Mouse (Mus musculus) embryonic fibroblast, embryonic 13.5 days (primary cell): ENCODE data around the gene Cenpp. TPM values are rescaled to one million over a fixed set of nuclear protein-coding genes. Genes with fewer than 3 reads are reported as not detected.
A peak's percentile ranks its signal among the peaks of the same experiment; 100 is the strongest.

ENCODE experiments used
- H3K27ac ChIP-seq: 2 replicates; pipeline ENCODE4 v1.5.1; 2012; ENCODE audit warnings: low read length, control low read depth, inconsistent platforms; ENCODE audit not compliant: insufficient read depth
- H3K4me1 ChIP-seq: 2 replicates; pipeline ENCODE4 v1.6.1; 2011; ENCODE audit warnings: low read length; ENCODE audit not compliant: control insufficient read depth, insufficient read depth
- H3K4me3 ChIP-seq: 2 replicates; pipeline ENCODE4 v1.5.1; 2011; ENCODE audit warnings: mild to moderate bottlenecking, control low read depth, low read length; ENCODE audit not compliant: insufficient read depth
- CTCF ChIP-seq: IDR thresholded peaks from 2 replicates; pipeline ENCODE4 v1.5.1; 2011; ENCODE audit warnings: mild to moderate bottlenecking, control low read depth, low read length, moderate library complexity, borderline replicate concordance; ENCODE audit not compliant: insufficient read depth
- POLR2A ChIP-seq: IDR thresholded peaks from 2 replicates; pipeline ENCODE4 v1.6.1; 2011; ENCODE audit warnings: low read depth, mild to moderate bottlenecking, control low read depth, low read length, moderate library complexity
- polyA plus RNA-seq: library from polyadenylated mRNA; stranded (reverse); fragments of >200 nt; gene quantifications from 2 replicates; pipeline ENCODE4 v1.2.4, GENCODE M21; 2011; ENCODE audit warnings: low read depth; ENCODE audit not compliant: missing spikeins, insufficient read length

Gene Cenpp
- polyA plus RNA-seq, 1 experiment, result 9.0 TPM

DNA sequence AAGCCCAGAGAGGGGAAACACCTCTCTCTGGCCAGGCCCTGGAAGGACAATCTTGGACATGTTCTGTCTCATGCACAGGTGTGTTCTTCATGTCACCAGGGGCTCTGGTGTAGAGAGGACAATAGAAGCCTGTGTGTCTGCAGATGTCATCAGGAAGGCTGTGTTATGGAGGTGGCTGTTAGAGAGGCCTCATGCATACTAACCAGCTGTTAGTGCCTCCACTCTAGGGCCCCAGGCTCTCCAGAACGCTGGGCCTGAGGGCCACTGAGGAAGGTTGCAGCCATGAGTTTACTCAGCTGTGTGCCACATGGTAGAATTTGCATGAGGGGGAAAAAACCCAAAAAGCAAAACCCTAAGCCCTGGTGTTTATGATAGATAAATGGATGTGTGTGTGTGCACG lies 185.0 kb downstream of the Cenpp start:
- Histone ChIP-seq H3K27ac (no peak overlapping the region), H3K4me3 (no peak overlapping the region), H3K4me1 (peaks cover 3% of the 10 kb centered on the region)
- TF ChIP-seq POLR2A, result no peak
- no peak for TF ChIP-seq CTCF

DNA sequence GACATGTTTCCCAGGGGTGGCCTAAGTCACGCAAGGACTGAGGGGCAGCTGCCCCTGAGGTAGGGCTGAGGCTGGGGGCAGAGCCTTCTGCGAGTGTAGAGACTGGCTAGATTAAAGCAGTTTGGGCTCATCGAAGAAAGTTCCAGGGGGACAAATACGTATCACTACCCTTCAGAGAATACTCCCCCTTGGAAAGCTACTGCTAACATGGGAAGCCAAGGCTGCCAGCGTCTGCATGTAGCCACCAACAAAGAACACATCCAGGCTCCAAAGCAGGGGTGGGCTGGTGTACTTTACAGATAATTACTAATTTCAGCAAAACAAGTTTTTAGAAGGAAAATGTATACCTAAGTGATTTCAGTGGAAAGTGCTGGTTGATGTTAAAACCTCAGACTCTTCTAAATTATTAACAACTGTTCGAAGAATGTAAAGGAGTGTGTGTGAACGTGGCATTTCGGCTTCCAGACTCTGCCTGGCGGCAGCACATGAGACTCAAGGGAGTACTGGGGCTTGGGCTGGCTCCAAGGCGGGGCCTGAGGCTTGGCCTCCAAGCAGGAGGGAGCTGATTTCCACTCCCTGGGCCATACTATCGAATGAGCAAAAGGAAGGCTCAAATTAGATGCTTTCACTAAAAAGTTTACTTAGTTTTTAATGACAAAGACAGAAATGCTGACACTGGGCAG lies 186.1 kb downstream of the Cenpp start:
- Histone ChIP-seq H3K27ac (peak overlapping the region; percentile 85), H3K4me3 (no peak overlapping the region), H3K4me1 (peaks cover 3% of the 10 kb centered on the region)
- TF ChIP-seq POLR2A (0 out of 2 replicates have a peak, but pooled peaks have one; percentile 38), CTCF (no peak)

DNA sequence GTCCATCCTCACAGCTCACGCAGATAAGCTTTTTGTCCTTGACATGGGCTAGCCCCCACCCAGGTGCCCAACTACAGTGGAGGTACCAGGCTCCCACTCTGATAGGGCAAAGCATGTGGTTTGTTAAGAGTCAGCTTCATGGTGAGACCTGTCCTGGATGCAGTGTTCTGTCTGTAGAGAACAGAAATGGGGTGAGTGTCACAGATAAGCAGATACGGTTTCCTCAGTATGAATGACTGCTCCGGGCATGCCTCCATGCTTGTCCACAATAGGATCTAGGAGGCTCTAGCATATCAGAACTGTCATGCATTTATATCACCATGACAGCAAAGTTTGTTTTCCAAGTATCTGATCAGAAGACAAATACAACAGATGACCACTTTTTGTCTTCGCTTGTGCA lies 186.7 kb downstream of the Cenpp start:
- H3K27ac ChIP-seq, result peak overlapping the region; percentile 85
- TF ChIP-seq POLR2A, result no peak
- no peak for TF ChIP-seq CTCF
- no peak overlapping the region for H3K4me3 ChIP-seq
- H3K4me1 ChIP-seq, result peaks cover 3% of the 10 kb centered on the region

DNA sequence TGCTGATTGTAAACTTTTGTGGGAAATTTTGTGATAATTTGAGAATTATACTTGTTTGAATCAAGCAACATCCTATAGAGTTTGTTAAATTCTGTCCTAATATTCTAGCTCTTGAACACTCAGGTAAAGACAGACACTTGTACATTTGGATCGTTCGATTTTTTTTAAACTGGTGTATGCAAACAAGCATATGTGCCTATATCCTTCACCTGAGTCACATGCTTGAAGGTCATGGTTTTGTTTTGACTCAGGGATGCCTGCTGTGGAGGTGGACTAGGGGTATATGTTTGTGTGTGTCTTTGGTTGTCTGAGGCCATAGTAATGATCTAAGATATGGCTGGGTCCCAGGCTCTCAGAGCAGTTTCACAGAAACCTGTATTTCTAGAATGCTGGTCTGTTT lies 189.7 kb downstream of the Cenpp start:
- no peak for TF ChIP-seq CTCF
- no peak overlapping the region for H3K4me3 ChIP-seq
- no peak overlapping the region for H3K27ac ChIP-seq
- H3K4me1 ChIP-seq, result peaks cover 8% of the 10 kb centered on the region

DNA sequence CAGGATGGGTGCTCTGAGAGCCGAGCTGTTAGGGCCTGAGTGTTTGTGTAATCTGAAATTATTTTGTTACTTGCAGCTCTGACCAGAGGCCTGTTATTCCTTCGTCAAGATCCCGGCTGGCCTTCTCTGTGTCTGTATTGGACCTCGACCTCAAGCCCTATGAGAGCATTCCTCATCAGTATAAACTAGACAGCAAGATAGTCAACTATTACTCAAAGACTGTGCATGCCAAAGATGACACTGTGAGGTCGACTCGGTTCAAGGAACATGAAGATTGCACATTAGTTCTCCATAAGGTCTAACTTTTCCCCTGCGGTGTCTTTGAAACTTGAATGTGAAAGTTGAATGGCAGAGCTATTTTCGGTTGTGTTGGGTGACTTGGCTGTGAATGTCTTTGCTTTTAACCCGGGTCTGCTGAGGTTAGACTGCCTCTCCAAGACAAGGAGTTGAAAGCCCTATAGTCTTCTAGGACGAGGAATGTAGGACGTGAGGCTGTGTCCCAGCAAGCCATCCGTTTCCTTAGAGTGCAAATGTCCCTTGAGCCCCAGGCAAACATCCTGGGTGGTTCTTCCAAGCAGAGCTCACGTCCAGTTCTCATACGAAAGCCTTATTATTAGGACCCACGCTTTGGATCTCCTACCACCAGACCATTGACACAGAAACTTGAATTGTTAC lies 191.0 kb downstream of the Cenpp start:
- TF ChIP-seq CTCF, result no peak
- TF ChIP-seq POLR2A, result no peak
- peaks cover 5% of the 10 kb centered on the region for H3K4me1 ChIP-seq
- H3K27ac ChIP-seq, result no peak overlapping the region
- H3K4me3 ChIP-seq, result no peak overlapping the region

DNA sequence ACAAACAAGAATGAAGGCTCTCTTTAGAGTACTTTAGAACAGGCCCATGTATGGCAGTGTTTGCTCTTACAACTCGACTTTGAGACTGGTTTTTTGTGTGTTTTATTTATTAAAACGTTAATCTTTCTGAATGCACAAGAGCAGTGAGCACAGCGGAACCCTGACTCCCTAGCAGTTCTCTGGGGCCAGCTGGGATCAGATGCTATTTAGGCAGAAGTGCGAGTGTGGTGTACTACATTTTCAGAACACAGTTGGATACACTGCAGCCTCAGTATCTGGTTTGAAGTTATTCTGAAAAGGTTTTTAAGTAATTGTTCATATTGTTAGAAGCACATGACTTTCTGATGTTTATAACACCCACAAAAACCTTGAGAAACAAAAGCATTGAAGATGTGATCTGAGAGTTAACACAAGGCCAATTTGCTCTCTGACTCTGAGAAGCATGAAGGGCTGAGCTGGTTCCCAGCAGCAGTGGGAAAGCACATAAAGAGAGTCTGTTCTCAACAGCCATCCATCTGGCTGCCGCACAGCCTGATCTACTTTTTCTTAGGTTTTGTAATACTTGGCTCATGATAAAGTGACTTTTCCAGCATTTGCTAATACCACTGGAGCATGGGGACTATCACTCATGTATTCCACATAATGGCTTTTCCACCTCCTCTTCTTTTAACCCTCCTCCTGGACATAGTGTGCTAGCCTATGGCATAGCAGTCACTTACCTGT lies 191.7 kb downstream of the Cenpp start:
- Histone ChIP-seq H3K4me3 (no peak overlapping the region), H3K4me1 (peaks cover 5% of the 10 kb centered on the region), H3K27ac (peak overlapping the region; percentile 36; the same call in 1 of the 2 replicates)
- TF ChIP-seq CTCF, result no peak
- no peak for TF ChIP-seq POLR2A

DNA sequence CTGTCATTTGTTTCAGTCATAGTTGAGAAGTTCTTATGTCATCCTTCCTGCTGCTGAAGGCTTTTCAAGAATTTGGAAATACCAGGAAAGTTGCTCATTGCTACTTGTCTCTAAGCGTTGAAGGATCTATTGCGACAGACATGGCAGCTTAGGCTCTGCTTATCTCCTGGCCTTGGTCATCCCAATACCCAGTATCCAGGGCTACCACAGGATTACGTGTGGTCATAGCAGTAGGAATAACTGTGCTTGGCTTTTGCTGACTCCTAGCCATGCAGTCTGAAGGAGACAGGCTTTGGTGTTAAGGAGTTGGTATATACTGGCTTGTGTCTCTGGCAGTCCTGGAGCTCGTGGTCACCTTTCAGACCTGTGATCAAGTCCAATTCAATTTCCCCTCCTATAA lies 192.3 kb downstream of the Cenpp start:
- Histone ChIP-seq H3K27ac (peak overlapping the region; percentile 36; the same call in 1 of the 2 replicates), H3K4me1 (peaks cover 5% of the 10 kb centered on the region), H3K4me3 (no peak overlapping the region)
- TF ChIP-seq CTCF (no peak), POLR2A (no peak)

DNA sequence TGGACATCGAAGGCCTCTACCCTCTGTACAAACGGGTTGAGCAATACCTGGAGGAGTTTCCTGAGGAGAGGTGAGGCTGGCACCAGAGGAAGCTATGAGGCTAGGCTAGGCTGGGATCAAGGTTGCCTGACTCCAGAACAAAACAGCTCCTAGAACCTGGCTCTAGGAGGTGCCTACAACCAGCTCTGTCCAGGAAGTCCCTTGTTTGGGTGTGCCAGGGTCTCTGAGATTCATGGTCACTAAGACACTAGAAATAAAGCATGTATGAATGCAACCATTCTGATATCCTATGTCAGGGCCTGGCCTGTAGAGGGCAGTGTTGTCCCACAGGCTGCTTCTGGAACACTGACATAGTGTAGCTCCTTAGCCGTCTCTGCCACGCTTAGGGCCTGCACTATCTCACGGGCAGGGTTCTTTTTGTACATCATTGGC lies 203.3 kb downstream of the Cenpp start:
- Histone ChIP-seq H3K4me3 (no peak overlapping the region), H3K4me1 (no peaks in the 10 kb centered on the region), H3K27ac (no peak overlapping the region)
- TF ChIP-seq CTCF (peak; percentile 95), POLR2A (no peak)

DNA sequence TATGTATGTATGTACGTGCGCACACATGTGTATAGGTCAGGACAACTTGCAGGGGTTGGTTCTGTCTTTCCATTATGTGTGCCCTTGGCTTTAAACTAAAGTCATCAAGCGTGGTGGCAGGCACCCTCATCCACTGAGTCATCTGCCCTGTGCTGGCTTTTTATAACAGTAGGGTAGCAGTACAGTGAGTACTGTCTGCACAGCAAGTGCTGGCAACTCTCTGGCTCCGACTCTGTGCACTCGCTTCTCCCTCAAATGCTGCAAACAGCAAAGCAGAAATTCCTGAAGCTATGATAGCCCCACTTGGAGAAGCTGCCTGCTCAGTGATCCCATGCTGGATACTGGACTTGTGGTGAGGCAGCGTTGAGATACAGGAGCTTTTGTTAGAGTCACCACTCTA lies 208.1 kb downstream of the Cenpp start:
- H3K4me3 ChIP-seq, result no peak overlapping the region
- H3K4me1 ChIP-seq, result no peaks in the 10 kb centered on the region
- H3K27ac ChIP-seq, result no peak overlapping the region
- no peak for TF ChIP-seq POLR2A

DNA sequence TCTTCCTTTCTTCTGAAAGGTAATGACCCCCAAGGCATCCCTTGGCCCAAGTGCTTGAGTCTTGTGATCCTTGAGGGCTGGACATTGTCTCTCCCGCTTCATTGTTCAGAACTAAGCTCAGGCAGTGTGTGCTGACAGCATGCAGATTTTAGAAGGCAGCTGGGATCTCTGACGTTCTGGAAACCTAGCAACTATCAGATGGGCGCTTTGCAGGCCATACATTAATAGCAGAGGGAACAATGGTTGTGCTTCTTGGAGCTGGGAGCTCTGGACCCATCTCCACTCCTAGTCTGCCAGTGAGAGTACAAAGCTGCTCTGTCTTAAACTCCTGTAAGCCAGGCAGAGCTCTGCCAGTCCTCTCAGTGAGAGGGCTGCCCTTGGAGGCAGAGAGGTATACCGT lies 216.4 kb downstream of the Cenpp start:
- TF ChIP-seq CTCF (no peak), POLR2A (no peak)
- no peak overlapping the region for H3K27ac ChIP-seq
- no peak overlapping the region for H3K4me3 ChIP-seq
- H3K4me1 ChIP-seq, result no peaks in the 10 kb centered on the region
